Mouse (Mus musculus): ENCODE data around the gene St8sia6.
"Not testable (repeated sequence)": the region's sequence is repeated elsewhere in the genome, so short reads cannot be mapped to it uniquely, and the experiment has no call there.

St8sia6 gene

GRCm38 (mm10) chr2:13793969-13794363 is at the start of gene St8sia6:
TSS of gene St8sia6 (minus strand) at chr2:13794064.
- DNase-seq, result no peak

GRCm38 (mm10) chr2:13836310-13836709 is 42.4 kb upstream of the St8sia6 start:
- no peak for DNase-seq

- no peak for DNase-seq
These were observed 41.1 kb upstream of the St8sia6 start for GRCm38 (mm10) chr2:13834989-13835388.

GRCm38 (mm10) chr2:13816645-13817044 is 22.8 kb upstream of the St8sia6 start:
- no peak for DNase-seq

- DNase-seq, result no peak
These were observed 14.7 kb upstream of the St8sia6 start for GRCm38 (mm10) chr2:13808593-13808992.

GRCm38 (mm10) chr2:13808008-13808407 is 14.1 kb upstream of the St8sia6 start:
- no peak for DNase-seq

GRCm38 (mm10) chr2:13806120-13806519 is 12.3 kb upstream of the St8sia6 start:
- peak; percentile 20 for DNase-seq

GRCm38 (mm10) chr2:13800639-13801038 is 6.8 kb upstream of the St8sia6 start:
- no peak for DNase-seq

GRCm38 (mm10) chr2:13794446-13794845 is 582 bp upstream of the St8sia6 start:
- no peak for DNase-seq

GRCm38 (mm10) chr2:13793054-13793968 is 553 bp downstream of the St8sia6 start:
- peak; percentile 31 for DNase-seq

- DNase-seq, result no peak
These were observed 1.4 kb downstream of the St8sia6 start for GRCm38 (mm10) chr2:13792256-13793005.

GRCm38 (mm10) chr2:13791598-13791997 is 2.3 kb downstream of the St8sia6 start:
- no peak for DNase-seq

GRCm38 (mm10) chr2:13789365-13789764 is 4.5 kb downstream of the St8sia6 start:
- peak; percentile 6 for DNase-seq

- DNase-seq, result no peak
These were observed 7.2 kb downstream of the St8sia6 start for GRCm38 (mm10) chr2:13786577-13787168.

GRCm38 (mm10) chr2:13785992-13786391 is 7.9 kb downstream of the St8sia6 start:
- DNase-seq, result not testable (repeated sequence)

GRCm38 (mm10) chr2:13785247-13785646 is 8.6 kb downstream of the St8sia6 start:
- no peak for DNase-seq

- no peak for DNase-seq
These were observed 9.4 kb downstream of the St8sia6 start for GRCm38 (mm10) chr2:13784448-13784847.

- no peak for DNase-seq
These were observed 16.8 kb downstream of the St8sia6 start for GRCm38 (mm10) chr2:13777032-13777431.

GRCm38 (mm10) chr2:13776453-13776852 is 17.4 kb downstream of the St8sia6 start:
- no peak for DNase-seq

GRCm38 (mm10) chr2:13775056-13775455 is 18.8 kb downstream of the St8sia6 start:
- DNase-seq, result no peak

GRCm38 (mm10) chr2:13768524-13768923 is 25.3 kb downstream of the St8sia6 start:
- DNase-seq, result no peak

GRCm38 (mm10) chr2:13767532-13768411 is 26.1 kb downstream of the St8sia6 start:
- no peak for DNase-seq
